Mouse (Mus musculus) small intestine, adult 2 months (tissue): ENCODE data around the gene Serpine2.

Experiments used
- CTCF ChIP-seq: fragments of 200-500 bp; IDR thresholded peaks from 2 replicates; pipeline ENCODE4 v1.5.1; 2012; ENCODE audit warnings: low read depth, mild to moderate bottlenecking, control low read depth, inconsistent platforms, low read length, moderate library complexity, mixed read lengths; ENCODE audit not compliant: insufficient replicate concordance, insufficient read length; ENCODE audit errors: extremely low read depth
- POLR2A ChIP-seq: fragments of 200-500 bp; IDR thresholded peaks from 2 replicates; pipeline ENCODE4 v1.6.1; 2012; ENCODE audit warnings: low read depth, mild to moderate bottlenecking, control low read depth, inconsistent platforms, low read length, moderate library complexity

DNA sequence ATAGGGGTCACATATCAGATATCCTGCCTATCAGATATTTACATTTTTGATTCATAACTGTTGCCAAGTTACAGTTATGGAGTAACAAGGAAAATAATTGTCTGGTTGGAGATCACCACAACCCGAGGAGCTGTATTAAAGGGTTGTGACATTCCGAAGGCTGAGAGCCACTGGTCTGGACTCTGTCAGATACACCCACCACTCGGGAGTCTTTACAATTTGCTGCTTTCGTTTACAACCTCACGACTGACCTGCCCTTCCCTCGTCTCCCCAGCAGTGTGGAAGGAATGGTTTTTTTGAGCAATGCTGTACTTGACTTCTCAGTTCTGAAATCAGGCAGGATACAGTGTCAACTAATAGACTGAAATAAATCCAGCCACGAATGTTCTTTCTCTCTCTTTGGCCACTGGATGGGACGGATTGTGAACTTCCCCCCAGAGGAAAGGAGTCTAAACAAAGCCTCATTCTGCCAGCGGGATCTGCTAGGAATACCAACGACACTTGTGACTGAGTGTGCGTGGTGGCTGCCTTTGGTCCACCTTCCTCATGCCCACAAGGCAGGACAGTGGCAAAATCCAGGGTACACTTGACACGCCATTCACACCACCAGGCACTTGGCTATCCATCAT lies 455 bp downstream of the Serpine2 start:
- no peak for TF ChIP-seq CTCF
- no peak for TF ChIP-seq POLR2A
